Mouse (Mus musculus) hindbrain, embryonic 13.5 days (tissue): ENCODE measurements around the gene Ctnnbl1. TPM values are rescaled to one million over a fixed set of nuclear protein-coding genes. Genes with fewer than 3 reads are reported as not detected.

Experiments
- ATAC-seq: fragments of 200-750 bp; cut with Nextera tagmentation; 2 replicates; pipeline ENCODE4 v1.8.0; 2017; ENCODE audit warnings: moderate TSS enrichment; ENCODE audit not compliant: low FRiP score
- H3K27ac ChIP-seq: fragments of 300-500 bp; sonication (generic); 2 replicates; pipeline ENCODE4 v1.5.1; 2015; ENCODE audit warnings: inconsistent platforms, mild to moderate bottlenecking, moderate library complexity
- H3K27me3 ChIP-seq: fragments of 300-500 bp; sonication (generic); 2 replicates; pipeline ENCODE4 v1.6.1; 2015; ENCODE audit warnings: mild to moderate bottlenecking, inconsistent platforms
- H3K36me3 ChIP-seq: fragments of 300-500 bp; sonication (generic); 2 replicates; pipeline ENCODE4 v1.6.1; 2015; ENCODE audit warnings: mild to moderate bottlenecking, inconsistent platforms
- H3K4me1 ChIP-seq: fragments of 300-500 bp; sonication (generic); replicated peaks from 2 replicates; pipeline ENCODE4 v1.6.1; 2015; ENCODE audit warnings: inconsistent platforms
- H3K4me2 ChIP-seq: fragments of 300-500 bp; sonication (generic); 2 replicates; pipeline ENCODE4 v1.6.1; 2015; ENCODE audit warnings: inconsistent platforms, mild to moderate bottlenecking, moderate library complexity
- H3K4me3 ChIP-seq: fragments of 300-500 bp; sonication (generic); 2 replicates; pipeline ENCODE4 v1.5.1; 2015; ENCODE audit warnings: mild to moderate bottlenecking, inconsistent platforms
- H3K9ac ChIP-seq: fragments of 300-500 bp; sonication (generic); 2 replicates; pipeline ENCODE4 v1.6.1; 2015; ENCODE audit warnings: mild to moderate bottlenecking, inconsistent platforms
- H3K9me3 ChIP-seq: fragments of 300-500 bp; sonication (generic); 2 replicates; pipeline ENCODE4 v1.6.1; 2016; ENCODE audit warnings: inconsistent platforms
- WGBS: fragments of 180-500 bp; shearing (Covaris S2); methylation state at CpG from one replicate; pipeline ENCODE4 v1.1.7; 2015; 5-methylcytosine and 5-hydroxymethylcytosine counted together
- polyA plus RNA-seq: library from polyadenylated mRNA; unstranded; fragments of >200 nt; fragmentation: Nextera tagmentation; extraction: Ambion mirVana; gene quantifications from 2 replicates; pipeline ENCODE4 v1.2.1, GENCODE M21; 2015

Gene Ctnnbl1
- polyA plus RNA-seq, 1 experiment from 2014 or later, result 70.6 TPM

DNA sequence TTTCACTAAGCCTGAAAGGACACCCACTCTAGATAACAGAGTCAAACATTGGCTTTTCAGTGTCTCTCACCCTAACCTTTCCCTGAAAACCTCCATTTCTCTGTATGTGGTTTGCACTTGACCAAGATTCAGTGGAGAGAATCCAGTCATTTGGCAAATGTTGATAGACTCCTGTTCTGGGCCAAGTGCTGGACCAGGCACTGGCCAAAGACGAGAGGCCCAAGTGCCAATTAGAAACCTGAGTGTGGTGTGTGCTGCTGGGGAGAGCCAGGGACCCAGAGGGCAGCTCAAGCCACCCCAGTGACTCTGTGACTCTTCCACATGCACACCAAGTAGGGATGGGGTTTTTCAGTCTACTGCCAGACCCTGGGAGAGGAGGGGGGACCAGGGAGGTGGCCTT lies 136.5 kb downstream of the Ctnnbl1 start:
- peaks cover 14% of the 10 kb centered on the region for H3K4me1 ChIP-seq
- H3K9ac ChIP-seq, result no peak overlapping the region
- no peak for ATAC-seq
- H3K36me3 ChIP-seq, result peaks cover 25% of the 10 kb centered on the region
- H3K4me3 ChIP-seq, result no peak overlapping the region
- no peaks in the 10 kb centered on the region for H3K9me3 ChIP-seq
- H3K4me2 ChIP-seq, result no peak overlapping the region
- no peaks in the 10 kb centered on the region for H3K27me3 ChIP-seq
- 77% methylated on average over 1 of the region's 1 CpGs for WGBS
- no peak overlapping the region for H3K27ac ChIP-seq

DNA sequence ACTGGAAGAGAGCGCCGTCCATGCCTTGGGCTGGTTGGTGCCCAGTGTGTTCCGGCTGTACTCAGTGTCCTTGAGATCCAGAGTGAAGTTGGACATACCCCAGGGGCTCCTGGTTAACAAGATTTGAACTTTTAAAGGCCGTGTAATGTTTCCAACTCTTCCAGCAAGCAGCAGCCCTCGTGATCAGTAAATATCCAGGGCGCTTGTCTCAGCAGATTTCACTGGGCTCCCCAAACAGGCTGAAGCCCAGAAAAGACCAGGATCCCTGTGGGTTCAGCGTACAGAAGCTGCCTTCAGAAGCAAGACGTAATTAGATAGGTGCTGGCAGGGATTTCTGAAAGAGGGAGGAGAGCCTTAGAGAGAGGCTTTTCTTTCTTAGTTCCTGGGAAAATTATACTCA lies 137.9 kb downstream of the Ctnnbl1 start:
- no peak overlapping the region for H3K4me3 ChIP-seq

DNA sequence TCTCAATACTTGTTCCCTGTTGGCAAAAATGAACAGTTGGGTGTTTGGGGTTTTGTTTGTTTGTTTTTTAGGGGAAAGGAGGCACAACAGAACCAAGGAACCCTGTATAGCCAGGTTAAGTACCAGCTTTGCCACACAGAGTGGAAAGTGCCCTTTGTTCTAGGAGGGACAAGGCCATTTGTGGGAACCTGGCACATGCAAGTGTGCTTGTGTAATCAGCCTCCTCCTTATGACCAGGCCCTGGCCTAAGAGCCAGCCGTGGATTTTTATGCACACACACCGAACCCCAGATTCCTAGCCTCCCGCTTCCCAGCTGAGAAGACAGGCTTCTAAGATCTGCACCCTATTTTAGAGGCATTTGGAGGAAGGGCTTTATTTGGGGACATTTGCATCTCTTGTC lies 140.2 kb downstream of the Ctnnbl1 start:
- peak overlapping the region; percentile 48; the same call in 1 of the 2 replicates for H3K27ac ChIP-seq
- H3K9ac ChIP-seq, result no peak overlapping the region

More for the DNA sequence above, 137.9 kb downstream of the Ctnnbl1 start:
- Histone ChIP-seq H3K36me3 (peaks cover 25% of the 10 kb centered on the region), H3K27me3 (no peaks in the 10 kb centered on the region), H3K27ac (no peak overlapping the region; the same call in 1 of the 2 replicates), H3K9ac (no peak overlapping the region), H3K4me1 (peaks cover 18% of the 10 kb centered on the region), H3K4me2 (no peak overlapping the region), H3K9me3 (no peaks in the 10 kb centered on the region)
- WGBS, result 73% methylated on average over 8 of the region's 8 CpGs
- no peak for ATAC-seq

GRCm38 (mm10) chr2:157877967-157878366 lies 140.8 kb downstream of the Ctnnbl1 start:
- Histone ChIP-seq H3K4me3 (no peak overlapping the region), H3K36me3 (peaks cover 10% of the 10 kb centered on the region), H3K9me3 (no peaks in the 10 kb centered on the region), H3K4me2 (no peak overlapping the region), H3K4me1 (peaks cover 43% of the 10 kb centered on the region), H3K27me3 (no peaks in the 10 kb centered on the region), H3K27ac (peak overlapping the region; percentile 48; the same call in 1 of the 2 replicates), H3K9ac (no peak overlapping the region)
- ATAC-seq, result no peak
- WGBS, result 61% methylated on average over 5 of the region's 5 CpGs

More for the DNA sequence above, 140.2 kb downstream of the Ctnnbl1 start:
- no peak overlapping the region for H3K4me3 ChIP-seq
- H3K4me2 ChIP-seq, result no peak overlapping the region
- 92% methylated on average over 3 of the region's 3 CpGs for WGBS
- H3K9me3 ChIP-seq, result no peaks in the 10 kb centered on the region
- H3K4me1 ChIP-seq, result peaks cover 40% of the 10 kb centered on the region
- H3K27me3 ChIP-seq, result no peaks in the 10 kb centered on the region
- ATAC-seq, result no peak
- H3K36me3 ChIP-seq, result peaks cover 14% of the 10 kb centered on the region

GRCm38 (mm10) chr2:157881939-157882338 lies 144.7 kb downstream of the Ctnnbl1 start:
- Histone ChIP-seq H3K4me3 (no peak overlapping the region), H3K4me2 (no peak overlapping the region), H3K9ac (0 out of 2 replicates have a peak overlapping the region, but pooled peaks have one; percentile 39), H3K36me3 (peaks cover 19% of the 10 kb centered on the region), H3K27me3 (peaks cover 6% of the 10 kb centered on the region; the same call in 1 of the 2 replicates), H3K27ac (peak overlapping the region; percentile 72), H3K9me3 (no peaks in the 10 kb centered on the region), H3K4me1 (peaks cover 54% of the 10 kb centered on the region)
- no peak for ATAC-seq
- WGBS, result 24% methylated on average over 11 of the region's 11 CpGs

GRCm38 (mm10) chr2:157887275-157888025 lies 150.2 kb downstream of the Ctnnbl1 start:
- no peak for ATAC-seq
- H3K27ac ChIP-seq, result peak overlapping the region; percentile 88
- H3K4me2 ChIP-seq, result 0 out of 2 replicates have a peak overlapping the region, but pooled peaks have one; percentile 10
- no peaks in the 10 kb centered on the region for H3K9me3 ChIP-seq
- peak overlapping the region; percentile 53 for H3K9ac ChIP-seq
- peaks cover 31% of the 10 kb centered on the region for H3K36me3 ChIP-seq
- H3K27me3 ChIP-seq, result peaks cover 6% of the 10 kb centered on the region; the same call in 1 of the 2 replicates
- WGBS, result 11% methylated on average over 10 of the region's 10 CpGs
- H3K4me1 ChIP-seq, result peaks cover 60% of the 10 kb centered on the region
- H3K4me3 ChIP-seq, result no peak overlapping the region

DNA sequence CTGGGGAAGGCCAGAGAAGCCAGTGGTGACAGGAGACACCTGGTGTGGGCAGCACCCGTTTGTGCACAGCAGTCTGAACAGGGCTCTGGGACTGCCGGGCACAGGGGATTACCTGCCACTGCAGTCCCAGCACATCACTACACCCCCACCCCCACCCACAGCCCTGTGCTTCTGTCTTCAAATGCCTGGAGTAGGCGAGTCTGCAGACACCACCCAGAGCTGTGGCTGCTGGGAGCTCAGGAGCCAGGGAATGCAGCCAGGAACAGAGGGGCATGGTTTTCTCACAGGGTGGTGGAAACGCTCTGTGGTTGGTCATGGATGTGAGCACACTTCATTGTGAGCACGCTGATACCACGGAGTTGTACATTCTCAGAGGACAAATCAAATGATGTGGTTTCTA lies 154.0 kb downstream of the Ctnnbl1 start:
- ATAC-seq, result no peak
- H3K27me3 ChIP-seq, result no peaks in the 10 kb centered on the region
- peaks cover 66% of the 10 kb centered on the region for H3K4me1 ChIP-seq
- 70% methylated on average over 6 of the region's 6 CpGs for WGBS
- no peak overlapping the region for H3K9ac ChIP-seq
- no peak overlapping the region for H3K27ac ChIP-seq
- no peak overlapping the region for H3K4me3 ChIP-seq
- no peaks in the 10 kb centered on the region for H3K9me3 ChIP-seq
- peaks cover 12% of the 10 kb centered on the region; the same call in 1 of the 2 replicates for H3K36me3 ChIP-seq
- no peak overlapping the region for H3K4me2 ChIP-seq

GRCm38 (mm10) chr2:157897131-157897530 lies 159.9 kb downstream of the Ctnnbl1 start:
- no peaks in the 10 kb centered on the region for H3K9me3 ChIP-seq
- H3K4me1 ChIP-seq, result peaks cover 35% of the 10 kb centered on the region
- no peak overlapping the region for H3K9ac ChIP-seq
- H3K36me3 ChIP-seq, result peaks cover 2% of the 10 kb centered on the region; the same call in 1 of the 2 replicates
- peaks cover 8% of the 10 kb centered on the region for H3K27me3 ChIP-seq
- no peak for ATAC-seq
- 82% methylated on average over 4 of the region's 4 CpGs for WGBS
- H3K4me2 ChIP-seq, result no peak overlapping the region
- no peak overlapping the region for H3K4me3 ChIP-seq
- no peak overlapping the region for H3K27ac ChIP-seq

- Histone ChIP-seq H3K36me3 (no peaks in the 10 kb centered on the region), H3K4me1 (peaks cover 77% of the 10 kb centered on the region), H3K27ac (no peak overlapping the region), H3K4me3 (peak overlapping the region; percentile 69), H3K9ac (peak overlapping the region; percentile 47; the same call in 1 of the 2 replicates), H3K4me2 (peak overlapping the region; percentile 70), H3K9me3 (no peaks in the 10 kb centered on the region), H3K27me3 (peaks cover 52% of the 10 kb centered on the region)
- under 1% methylated on average over 16 of the region's 16 CpGs for WGBS
- ATAC-seq, result no peak
These were observed 176.0 kb downstream of the Ctnnbl1 start for GRCm38 (mm10) chr2:157913204-157913636.

GRCm38 (mm10) chr2:157913705-157914104 lies 176.5 kb downstream of the Ctnnbl1 start:
- no peak overlapping the region for H3K27ac ChIP-seq
- no peaks in the 10 kb centered on the region for H3K36me3 ChIP-seq
- WGBS, result 5% methylated on average over 4 of the region's 4 CpGs
- H3K4me3 ChIP-seq, result peak overlapping the region; percentile 69
- H3K9ac ChIP-seq, result peak overlapping the region; percentile 47; the same call in 1 of the 2 replicates
- ATAC-seq, result no peak
- peaks cover 52% of the 10 kb centered on the region for H3K27me3 ChIP-seq
- peak overlapping the region; percentile 70 for H3K4me2 ChIP-seq
- no peaks in the 10 kb centered on the region for H3K9me3 ChIP-seq
- H3K4me1 ChIP-seq, result peaks cover 80% of the 10 kb centered on the region

DNA sequence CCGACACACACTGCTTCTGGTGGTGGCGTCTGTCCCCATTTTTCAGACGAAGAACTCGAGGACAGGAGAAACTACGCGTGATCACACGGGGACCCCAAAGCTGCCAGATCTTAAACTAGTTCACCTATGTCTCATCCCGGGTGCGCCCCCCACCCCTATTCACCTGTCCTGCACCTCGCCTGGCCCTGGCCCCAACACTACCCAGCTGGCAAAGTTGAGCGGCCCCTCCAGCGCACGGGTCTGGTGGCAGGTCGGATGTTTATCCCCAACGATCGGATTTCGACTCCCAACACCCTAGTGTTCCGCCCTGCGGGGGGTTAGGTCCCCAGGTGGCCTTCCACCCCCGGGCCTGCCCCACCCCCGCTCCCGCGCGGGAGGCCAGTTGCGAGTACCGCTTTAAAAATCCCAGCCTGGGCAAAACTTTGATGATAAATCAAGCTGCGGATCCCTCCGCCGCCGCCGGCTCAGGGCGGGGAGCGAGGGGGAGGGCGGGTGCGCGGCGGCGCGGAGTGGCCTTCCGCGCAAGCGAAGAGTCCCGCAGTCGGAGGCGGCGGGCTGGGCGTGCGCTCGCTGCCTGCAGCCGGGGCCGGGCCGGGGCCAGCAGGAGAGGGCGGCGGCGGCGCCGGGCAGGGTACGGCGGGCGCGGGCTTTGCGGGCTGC lies 177.0 kb downstream of the Ctnnbl1 start, which contains the start of gene Vstm2l:
Gene Vstm2l (plus strand): TSS at position 549 of the 660 bp plus-strand sequence.
- ATAC-seq, result 0 out of 2 replicates have a peak, but pooled peaks have one; percentile 9
- Histone ChIP-seq H3K4me1 (peaks cover 86% of the 10 kb centered on the region), H3K4me3 (peak within 1 kb of the TSS; percentile 69), H3K27me3 (peaks cover 53% of the 10 kb centered on the region), H3K9me3 (no peaks in the 10 kb centered on the region), H3K36me3 (no peaks in the 10 kb centered on the region), H3K9ac (peak within 1 kb of the TSS; percentile 89), H3K27ac (peak within 1 kb of the TSS; percentile 90), H3K4me2 (peak within 1 kb of the TSS; percentile 70)
- WGBS, result 2% methylated on average over 55 of the region's 62 CpGs

GRCm38 (mm10) chr2:157914889-157915517 lies 177.8 kb downstream of the Ctnnbl1 start:
- H3K9me3 ChIP-seq, result no peaks in the 10 kb centered on the region
- H3K9ac ChIP-seq, result peak overlapping the region; percentile 89
- WGBS, result 36% methylated on average over 43 of the region's 43 CpGs
- ATAC-seq, result peak; percentile 23; the same call in 1 of the 2 replicates
- peaks cover 60% of the 10 kb centered on the region for H3K27me3 ChIP-seq
- peak overlapping the region; percentile 90 for H3K27ac ChIP-seq
- H3K4me2 ChIP-seq, result peak overlapping the region; percentile 70
- H3K4me3 ChIP-seq, result peak overlapping the region; percentile 69
- H3K4me1 ChIP-seq, result peaks cover 93% of the 10 kb centered on the region
- no peaks in the 10 kb centered on the region for H3K36me3 ChIP-seq
